Mouse (Mus musculus) megakaryocyte, adult 5-6 weeks (primary cell): ENCODE data around the gene Tmem39b. TPM values are rescaled to one million over a fixed set of nuclear protein-coding genes. Genes with fewer than 3 reads are reported as not detected.

Experiments
- ATAC-seq: 2 replicates; pipeline ENCODE4 v1.8.0; 2016; ENCODE audit warnings: mild to moderate bottlenecking, inconsistent platforms; ENCODE audit not compliant: poor library complexity, severe bottlenecking
- total RNA-seq, 2 experiments: library from RNA; stranded (forward) in 1 of 2; stranded (reverse) in 1 of 2; fragments of 153-499, 151-499 nt in 1 of 2; fragments of 221-1000, 200-1000 nt in 1 of 2; gene quantifications; 2 replicates each; pipeline versions ENCODE4 v1.2.3 to v1.2.4; 2015 to 2017

Tmem39b gene
- total RNA-seq, 2 experiments from 2014 or later = 2.6 to 11.3 TPM

DNA sequence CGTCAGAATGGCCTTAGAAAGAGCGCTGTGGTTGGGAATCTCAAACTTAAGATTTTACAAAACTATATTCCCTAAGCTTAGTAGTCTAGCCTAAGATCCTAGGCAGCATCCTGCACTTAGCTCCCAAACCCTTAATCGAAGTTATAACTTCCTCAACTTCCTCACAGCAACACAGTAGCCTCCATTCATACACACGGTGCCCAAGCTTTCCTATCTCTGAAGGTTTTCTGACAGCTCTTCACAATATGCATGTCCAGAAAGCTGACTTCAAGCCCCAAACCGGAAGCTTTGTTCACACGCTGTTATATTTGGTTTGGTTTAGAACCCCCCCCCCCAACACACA lies 852 bp downstream of the Tmem39b start:
- 0 out of 2 replicates have a peak, but pooled peaks have one; percentile 1 for ATAC-seq

DNA sequence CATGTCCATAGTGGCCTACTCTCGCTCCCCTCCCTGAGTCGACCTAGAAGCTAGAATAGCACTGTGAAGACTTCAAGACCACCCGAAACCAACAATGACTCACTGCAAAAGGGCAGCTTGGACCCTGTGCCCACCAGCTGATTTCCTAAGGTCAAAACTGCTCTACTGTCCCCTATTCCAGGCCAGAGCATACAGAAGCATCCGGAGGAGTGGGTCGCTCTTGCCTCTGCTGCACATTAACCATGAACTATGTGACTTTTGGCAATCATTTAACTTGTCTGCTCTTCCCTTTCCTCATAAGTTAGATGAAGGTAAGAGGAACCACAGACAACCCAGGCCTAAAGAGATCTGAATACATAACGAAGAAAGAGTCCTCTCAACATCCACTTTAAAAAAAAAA lies 12.1 kb downstream of the Tmem39b start:
- ATAC-seq = no peak

DNA sequence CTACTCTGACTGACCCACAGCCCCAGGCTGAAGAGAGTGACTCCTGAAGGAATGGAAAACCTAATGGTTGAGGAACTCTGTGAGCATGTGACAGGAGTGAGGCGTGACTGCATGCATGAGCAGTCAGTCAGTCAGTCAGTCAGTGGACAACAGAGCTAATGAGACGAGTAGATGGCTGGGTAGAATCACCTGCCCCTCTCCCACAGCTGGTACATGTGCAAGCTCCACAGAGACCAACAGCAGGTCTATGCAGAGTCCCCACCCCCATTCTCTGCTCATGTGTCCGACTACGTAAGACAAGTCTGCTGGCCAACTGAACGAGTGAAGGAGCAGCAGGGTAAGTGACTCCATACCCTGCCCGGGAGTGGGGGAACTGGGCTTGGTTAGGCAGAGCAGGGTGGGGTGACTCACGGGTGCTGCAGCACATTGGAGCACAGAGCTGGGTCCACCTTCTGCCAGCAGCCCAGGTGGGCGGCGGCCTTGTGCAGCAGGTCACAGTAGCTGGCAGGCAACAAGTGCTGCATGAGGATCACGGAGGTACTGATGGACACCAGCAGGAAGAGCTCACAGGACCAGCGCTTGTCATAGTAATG lies 12.6 kb downstream of the Tmem39b start:
- no peak for ATAC-seq

DNA sequence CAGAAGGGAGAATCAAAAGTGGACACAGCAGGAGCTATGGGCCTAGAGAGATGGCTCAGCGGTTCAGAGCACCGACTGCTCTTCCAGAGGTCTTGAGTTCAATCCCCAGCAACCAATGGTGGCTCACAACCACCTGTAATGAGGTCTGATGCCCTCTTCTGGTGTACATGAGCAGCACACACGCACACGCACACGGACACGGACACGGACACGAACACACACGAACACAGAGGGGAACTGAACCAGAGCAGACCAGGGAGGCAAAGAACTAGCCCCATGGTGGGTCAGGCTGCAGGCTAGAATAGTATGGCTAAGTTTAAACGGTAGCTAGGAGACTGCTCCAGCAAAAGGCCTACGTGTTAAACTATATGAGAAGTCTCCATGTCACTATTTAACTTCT lies 14.8 kb downstream of the Tmem39b start:
- no peak for ATAC-seq

DNA sequence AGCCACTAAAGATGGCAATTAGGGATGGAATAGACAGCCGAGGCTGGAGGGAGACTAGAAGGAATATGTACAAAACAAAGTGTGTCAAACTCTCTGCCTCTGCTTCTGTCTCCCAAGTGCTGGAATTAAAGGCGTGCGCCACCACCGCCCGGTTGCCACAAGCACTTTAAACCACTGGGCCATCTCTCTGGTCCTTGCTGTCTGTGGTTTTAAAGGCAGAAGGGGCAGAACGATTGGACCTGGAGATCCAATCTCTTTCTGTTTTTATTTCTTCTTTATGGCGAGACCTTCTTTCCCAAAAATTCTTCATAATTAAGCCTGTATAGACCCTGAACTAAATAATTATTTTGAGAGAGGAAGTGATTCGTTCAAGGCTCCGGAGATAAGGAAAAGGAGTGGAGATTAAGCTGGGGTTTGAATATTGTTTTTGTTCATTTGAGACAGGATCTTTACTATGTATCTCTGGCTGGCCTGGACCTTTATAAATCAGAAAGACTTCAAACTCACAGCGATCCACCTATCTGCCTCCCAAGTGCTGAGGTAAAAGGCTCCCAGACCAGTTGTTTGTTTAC lies 23.7 kb downstream of the Tmem39b start:
- ATAC-seq = peak; percentile 33; the same call in 1 of the 2 replicates

DNA sequence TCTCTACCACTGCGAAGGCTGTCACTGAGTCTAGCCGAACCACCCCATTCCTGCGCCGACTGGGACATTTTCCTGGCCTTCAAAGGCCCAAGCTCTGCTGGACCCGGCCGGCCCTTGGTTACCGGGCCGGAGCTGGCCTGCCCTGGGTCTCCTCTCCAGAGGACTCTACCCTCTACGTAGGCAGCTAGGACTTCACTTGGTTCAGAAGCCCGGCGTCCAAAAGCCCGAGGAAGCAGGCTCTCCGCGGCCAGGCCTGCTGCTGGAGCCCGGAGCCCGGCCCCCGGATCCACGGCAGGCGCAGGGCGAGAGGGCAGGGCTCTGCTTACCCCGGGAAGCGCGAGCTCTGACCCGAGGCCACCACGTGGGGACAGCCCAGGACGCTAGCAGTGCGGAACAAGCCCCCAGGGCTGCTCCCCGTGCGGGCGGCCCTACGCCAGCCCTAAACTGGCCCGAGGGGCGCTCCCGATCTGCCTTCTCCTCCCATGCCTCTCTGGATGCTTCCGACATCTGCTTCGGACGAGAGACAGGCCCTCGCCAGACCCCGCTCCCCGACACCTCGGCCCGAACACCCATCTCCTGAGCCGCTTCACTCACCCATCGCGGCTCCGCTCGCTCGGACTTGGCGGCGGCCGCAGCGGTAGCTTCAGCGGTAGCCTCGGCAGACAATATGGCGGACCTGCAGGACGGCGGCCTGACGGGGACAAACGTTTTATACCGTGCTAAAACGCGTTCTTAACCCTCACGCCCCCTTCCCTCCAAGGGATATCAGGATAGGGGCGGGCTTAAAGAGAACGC lies 24.4 kb downstream of the Tmem39b start, which contains the start of gene Kpna6:
Gene Kpna6, minus strand, starts transcription at position 685 of the 795 bp plus-strand sequence.
- peak; percentile 96 for ATAC-seq

DNA sequence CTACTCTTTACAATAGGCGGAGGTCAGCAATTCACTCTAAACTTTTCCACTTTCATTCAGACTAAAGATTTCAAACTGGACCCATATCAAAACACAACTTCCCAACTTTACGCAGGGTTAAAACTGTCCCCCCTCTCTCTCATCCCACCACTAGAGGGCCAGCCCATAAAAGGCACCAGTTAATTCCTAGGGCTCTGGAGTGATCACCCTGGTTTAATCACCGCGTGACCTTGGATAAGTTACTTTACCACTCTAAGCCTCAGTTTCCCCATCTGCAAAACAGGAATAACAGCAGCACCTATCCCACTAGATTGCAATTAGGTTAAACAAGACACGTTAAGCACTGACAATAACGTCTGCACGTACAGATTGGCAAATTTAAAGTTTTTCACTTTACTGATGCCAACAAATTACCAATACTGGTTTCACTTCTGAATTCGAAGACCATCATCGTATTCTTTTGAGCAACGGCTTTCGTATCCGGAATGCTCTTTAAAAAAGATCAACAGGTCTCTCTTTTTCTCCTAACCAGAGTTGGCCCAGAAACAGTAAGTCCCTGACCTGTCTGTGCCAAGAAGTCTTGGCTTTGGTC lies 25.1 kb downstream of the Tmem39b start:
- peak; percentile 58 for ATAC-seq

DNA sequence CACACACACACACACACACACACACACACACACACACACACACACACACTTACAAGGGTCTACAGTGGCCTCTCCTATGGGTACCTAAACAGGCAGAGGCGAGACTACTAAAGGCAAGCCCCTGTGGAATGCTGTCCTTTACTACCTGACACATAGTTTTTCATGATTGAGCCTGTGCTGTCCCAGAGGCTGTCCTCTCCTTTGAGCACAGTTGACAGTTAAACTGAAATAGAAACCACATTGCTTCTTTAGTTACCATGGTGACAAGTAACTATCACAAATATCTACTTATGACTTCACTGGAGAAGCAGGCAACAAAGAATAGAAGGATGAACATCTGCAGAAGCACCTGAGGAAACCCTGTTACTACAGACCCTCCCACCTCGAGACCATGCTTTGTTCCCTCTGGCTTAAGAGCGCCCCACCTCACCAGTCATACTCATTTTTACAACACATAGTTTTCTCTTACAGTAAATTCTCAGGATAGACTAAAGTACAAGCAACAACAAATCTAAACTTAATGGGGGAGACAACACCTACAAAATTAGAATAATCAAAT lies 34.3 kb downstream of the Tmem39b start:
- no peak for ATAC-seq

DNA sequence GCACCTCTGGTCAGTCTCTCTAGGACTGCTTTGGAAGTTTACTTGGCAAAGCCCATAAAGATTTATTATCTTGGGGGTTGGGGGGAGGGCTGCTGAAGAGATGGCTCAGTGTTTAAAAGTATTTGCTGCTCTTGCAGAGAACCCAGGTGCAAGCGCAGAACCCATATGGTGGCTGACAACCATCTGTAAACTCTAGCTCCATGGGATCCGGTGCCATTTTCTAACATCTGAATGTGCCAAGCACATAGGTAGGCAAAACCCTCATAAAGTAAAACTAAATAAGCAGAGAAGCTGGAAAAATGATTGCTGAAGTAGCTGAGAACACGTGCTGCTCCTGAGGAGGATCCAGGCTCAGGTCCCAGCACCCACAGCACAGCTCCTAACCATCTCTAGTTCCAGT lies 35.1 kb downstream of the Tmem39b start:
- ATAC-seq = no peak

DNA sequence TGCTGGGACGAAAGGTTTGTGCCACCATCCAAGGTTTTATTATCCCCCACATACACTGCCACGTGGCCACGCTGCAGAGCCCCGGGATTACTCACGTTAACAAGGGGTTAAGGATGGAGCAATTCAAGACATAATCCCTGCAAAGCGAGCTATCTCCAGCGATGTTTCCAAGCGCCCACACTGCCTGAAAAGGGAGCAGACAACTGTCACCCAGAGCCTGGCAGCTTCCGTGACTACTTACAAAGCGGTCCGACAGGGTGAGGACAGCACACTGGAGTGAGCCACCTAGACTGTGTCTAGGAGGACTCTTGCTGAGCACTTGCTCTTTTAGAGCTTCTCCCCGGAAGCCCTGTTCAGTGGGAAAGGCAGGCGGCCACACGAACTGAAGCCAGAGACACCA lies 41.9 kb downstream of the Tmem39b start:
- ATAC-seq = no peak

DNA sequence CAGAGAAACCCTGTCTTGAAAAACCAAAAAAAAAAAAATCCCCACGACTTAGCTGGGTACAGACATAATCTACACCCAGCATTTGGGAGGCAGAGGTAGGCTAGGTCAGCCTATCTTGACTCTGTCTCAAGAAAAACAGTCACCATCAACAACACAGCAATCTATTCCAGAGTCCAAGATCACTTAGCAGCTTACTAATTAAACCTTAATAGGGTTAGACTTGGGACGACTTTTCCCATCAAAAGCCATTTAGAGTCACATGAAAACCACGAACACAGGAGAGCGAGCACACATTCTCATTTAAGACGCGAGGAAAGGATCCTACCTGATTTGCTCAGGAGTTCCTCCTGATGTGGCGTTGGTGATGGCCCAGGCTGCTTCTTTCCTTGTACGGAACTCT lies 46.3 kb downstream of the Tmem39b start:
- no peak for ATAC-seq

DNA sequence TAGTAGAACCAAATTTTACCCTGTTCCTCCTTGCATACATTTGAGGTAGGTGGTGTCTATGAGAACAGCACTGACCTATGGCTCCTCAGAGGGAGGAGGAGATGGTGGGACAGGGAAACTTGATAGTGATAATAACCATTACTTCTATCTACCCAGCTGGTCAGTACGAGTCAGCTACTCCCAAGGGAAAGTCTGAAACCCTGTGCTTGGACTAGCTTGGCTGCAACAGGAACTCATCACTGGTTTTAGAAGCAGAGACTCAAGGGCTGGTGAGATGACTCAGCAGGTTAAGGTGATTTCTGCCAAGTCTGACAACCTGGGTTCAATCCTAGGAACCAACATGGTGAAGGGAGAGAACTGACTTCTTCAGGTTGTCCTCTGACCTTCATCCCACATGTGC lies 48.0 kb downstream of the Tmem39b start:
- no peak for ATAC-seq

DNA sequence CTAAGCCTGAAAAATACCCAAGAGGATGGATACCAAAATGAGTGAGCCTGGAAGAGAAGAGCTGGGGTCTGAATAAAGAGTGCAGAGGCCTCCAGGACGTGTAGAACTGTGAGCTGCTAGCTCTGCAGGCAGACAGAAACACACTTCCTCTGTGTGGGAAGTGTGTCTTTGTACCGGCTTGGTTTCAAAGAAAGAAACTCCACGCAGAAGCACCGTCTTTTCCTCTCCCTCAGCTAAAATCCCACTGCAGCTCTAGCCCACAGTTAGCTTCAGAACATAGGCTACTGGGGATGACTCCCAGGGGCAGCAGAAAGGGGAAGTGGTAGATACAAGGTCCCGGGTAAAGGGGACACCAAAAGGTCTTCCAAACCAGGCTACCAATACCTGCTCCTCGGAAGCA lies 51.4 kb downstream of the Tmem39b start:
- ATAC-seq = no peak

DNA sequence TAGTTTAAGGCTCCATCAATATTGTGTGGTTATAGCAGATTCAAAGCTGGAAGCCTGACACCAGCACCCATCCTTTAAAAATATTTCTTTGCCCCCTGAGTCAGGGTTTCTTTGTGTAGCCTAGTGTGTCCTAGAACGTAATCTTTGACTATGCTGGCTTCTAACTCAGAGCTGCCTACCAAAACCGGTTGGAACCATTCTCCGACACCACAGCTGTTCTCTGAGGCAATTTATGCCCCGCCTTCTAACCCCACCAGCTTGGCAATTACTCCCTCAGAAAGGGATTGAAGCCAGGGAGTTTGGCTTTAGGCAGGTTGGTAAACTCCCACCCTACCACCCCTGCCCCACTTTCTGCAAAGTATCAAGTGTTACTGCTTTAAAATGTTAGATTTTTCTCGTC lies 54.9 kb downstream of the Tmem39b start:
- ATAC-seq = no peak

DNA sequence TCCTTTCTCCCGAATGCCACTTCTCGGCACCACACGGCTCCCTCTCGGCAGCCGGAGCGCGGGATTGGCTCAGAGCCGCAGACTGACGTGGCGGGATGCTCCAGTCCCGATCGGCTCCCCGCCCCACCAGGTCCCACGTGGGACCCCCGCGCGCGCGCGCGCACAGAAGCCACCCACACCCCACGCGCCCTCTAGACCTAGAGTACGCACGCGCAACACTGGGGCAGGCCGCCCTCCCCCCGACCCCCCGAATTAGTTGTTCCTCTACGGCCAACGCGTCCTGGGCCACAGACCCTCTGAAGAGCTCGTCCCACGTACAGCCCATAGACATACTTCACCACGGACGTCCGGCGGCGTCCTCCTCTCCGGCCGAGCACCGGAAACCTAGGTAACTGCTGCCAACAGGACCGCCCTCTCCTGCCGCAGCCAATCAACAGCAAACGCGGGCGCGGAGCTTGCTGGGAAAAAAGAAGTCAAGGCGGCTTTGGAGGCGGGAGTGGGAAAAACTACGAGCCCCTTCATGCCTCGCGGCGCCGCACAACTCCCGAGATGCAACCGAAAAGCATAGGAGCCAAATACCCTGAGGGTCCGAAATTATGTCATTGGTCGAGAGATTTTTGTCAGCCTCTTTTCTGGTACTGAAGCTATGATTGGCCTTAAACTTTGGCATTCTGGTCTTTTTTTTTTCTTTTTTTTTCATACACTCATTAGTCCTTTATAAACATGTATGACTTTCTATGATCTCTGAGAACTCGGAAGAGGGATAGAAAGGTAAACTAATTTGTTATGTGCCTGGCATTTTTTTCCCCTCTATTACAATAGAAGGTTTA lies 55.8 kb downstream of the Tmem39b start, which contains the start of gene Txlna:
Gene Txlna, minus strand, starts transcription at position 428 of the 830 bp plus-strand sequence.
- ATAC-seq = peak; percentile 94

DNA sequence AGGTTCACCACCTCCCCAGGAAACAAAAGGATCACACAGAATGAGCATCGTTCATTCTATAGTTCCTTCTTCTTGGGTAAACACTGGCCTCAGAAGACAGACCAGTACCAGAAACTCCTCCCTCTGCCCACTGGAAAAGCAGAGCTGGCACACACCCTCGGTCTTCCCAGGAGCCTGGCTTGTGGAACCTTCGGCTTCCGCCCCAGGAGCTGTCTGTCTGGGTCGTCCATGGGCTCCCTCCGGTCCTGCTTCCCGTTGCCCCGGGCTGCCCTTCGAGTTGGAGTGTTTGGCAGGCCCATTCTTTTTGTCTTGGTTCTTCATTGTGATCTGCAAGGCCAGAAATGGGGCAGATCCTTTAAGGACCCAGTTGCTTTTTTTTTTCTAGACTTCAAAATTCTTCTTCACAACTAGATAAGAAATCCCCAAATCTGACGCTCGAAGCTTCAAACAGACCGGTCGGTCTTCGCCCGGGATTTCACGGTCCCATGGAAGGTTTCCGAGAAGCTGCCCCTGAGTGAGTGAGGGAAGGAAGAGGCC lies 56.5 kb downstream of the Tmem39b start:
- no peak for ATAC-seq

DNA sequence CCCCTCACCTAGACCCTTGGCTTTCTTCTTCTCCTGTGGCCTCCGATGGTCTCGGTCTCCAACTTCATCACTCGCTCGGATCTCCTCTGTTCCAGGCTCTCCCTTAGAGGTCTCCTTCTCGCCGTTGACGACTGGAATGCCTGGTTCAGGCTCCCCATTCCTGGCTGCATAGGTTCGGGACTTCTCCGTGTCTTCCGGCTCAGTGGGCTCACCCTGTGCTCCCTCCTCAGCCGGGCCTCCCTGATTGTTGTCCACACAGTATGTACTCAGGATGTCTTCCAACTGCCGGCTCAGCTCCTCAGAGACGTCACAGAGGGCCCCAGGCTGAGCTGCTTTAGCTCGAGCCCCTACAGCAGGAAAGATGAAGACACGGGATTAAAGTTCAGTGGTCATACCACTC lies 57.4 kb downstream of the Tmem39b start:
- no peak for ATAC-seq

DNA sequence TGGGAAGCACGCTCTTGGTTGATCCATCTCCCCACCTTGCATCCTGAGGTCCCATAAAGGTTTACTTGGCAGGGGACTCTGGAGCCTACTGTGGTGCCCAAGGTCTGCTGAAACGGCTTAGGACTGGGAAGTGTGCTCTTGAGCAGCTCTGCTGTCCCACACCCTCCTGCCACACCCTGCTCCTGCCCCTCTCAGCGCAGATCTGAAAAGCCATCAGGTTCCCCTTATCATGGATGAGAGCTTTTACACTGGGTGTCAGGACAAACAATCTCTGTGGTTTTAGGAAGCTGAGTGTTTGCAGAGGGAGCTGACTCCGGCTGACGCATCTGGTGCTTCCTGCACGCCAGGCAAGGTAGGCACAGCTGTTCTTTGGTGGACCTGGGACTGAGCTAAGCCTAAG lies 62.8 kb downstream of the Tmem39b start:
- ATAC-seq = no peak

DNA sequence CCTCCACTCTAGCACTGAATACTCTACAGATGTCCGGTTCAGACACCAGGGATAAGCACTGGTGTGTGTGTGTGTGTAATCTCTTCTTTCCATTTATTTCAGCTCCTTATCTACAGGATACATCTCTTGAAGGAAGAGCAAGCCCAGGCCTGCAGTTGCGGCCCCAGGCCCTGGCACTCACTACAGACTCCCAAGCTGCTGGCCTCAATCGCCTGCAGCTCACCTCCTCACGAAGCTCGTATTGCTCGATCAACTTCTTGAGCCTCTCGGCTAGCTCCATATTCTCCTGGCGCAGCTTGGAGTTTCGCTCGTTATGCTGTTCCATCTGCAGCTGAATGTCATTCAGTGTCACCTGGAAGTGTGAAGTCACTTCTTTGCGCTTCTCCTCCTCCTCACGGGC lies 64.8 kb downstream of the Tmem39b start:
- no peak for ATAC-seq

DNA sequence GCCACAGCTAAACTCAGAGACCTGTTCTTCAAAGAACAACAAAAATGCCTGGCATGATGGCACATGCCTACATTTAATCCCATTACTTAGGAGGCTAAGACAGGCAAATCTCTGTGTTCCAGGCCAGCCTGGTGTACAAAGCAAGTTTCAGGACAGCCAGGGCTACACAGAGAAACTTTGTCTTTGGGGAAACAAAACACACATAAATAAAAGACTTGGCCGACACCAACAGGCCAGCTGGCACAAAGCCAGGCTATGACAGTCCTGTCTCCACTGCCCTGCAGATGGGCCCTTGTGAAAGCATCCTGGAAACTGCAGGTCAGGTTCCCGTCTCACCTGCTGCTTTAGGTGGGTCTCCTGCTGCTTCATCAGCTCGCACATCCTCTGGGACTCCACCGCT lies 65.7 kb downstream of the Tmem39b start:
- ATAC-seq = no peak
